Mouse (Mus musculus) natural killer cell, adult 2 months (primary cell): ENCODE results near the gene Zcrb1.

Source experiments
- DNase-seq, 2 experiments: peaks; one replicate each; pipeline ENCODE4 v3.0.0; 2022; ENCODE audit warnings: low spot score in 2 of 2

Zcrb1 gene

DNA sequence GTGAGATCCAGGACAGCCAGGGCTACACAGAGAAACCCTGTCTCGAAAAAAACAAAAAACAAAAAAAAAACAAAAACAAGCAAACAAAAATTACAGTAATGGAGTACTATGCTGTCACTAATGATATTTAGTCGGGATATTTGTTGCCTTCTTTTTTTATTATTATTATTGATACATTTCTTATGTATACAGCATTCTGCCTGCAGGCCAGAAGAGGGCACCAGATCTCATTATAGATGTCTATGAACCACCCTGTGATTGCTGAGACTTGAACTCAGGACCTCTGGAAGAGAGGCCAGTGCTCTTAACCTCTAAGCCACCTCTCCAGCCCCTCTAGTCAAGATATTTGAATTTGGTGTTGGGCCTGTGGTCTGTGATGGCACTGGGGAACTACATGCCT, 26.3 kb downstream of the Zcrb1 start:
- DNase-seq = no peak

- no peak for DNase-seq
Measured at GRCm38 (mm10) chr15:93368558-93368957, 29.6 kb downstream of the Zcrb1 start.

- no peak for DNase-seq
Measured at GRCm38 (mm10) chr15:93365561-93365960, 32.6 kb downstream of the Zcrb1 start.

DNA sequence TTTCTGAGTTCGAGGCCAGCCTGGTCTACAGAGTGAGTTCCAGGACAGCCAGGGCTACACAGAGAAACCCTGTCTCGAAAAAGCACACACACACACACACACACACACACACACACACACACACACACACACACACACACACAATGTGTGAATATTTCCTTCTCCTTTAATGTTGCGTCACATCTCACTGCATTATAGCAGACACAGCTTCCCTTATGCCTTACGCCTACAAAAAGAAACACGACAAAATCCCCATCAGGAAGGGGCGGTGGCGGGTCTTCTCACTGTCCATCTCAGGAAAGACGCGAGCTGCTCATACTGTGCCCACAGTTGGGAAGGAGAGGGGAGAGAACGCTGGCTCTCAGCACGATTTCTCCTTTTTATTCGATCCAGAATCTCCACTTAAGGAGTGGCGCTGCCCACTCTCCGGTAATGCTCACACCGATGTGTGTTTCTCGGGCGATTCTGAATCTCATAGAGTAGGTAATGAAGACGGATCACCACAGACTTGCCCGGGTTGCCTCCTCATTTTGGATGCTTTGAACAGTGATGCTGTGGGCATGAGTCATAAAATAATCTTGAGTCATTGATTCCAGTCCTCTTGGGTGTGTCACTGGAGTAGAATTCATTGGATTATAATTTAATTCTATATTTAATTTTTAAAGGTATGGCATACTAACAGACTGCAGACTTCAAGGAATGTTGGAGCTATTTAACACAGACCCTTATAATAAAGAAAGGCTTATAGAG, 39.6 kb downstream of the Zcrb1 start:
- no peak for DNase-seq

DNA sequence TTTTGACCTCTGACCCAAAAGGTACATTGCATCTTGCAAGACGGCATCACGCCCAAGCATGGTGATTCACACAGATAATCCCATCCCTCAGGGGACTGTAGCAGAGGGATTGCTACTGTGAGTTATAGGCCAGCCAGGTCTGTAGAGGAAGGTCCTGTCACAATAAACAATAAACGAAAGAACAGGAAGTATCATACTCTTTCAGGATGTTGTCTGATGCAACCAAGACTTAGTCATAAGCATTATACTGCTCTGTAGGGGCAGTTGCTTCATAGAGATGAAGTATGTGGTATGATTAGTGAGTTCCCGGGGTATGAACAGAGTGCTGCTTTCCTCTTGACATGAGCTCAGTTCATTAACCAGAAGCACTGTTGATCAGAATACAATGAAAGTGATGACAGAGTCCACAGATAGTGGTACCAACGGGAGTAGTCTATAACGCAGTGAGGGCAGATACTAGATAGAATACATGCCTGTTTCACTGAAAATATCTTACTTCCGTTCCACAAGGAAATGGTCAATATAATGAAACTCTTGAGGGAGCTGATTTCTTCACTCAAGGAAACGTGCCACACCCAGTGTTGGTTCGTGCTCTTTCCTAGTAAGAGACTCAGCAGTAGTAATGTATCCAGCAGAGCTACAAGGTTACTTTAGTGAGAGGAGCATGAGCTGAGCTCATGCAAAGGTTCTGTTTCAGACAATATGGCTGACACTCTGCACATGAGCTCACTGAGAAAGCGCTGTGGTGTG, 57.3 kb downstream of the Zcrb1 start:
- no peak for DNase-seq

- peak; percentile 74 to 82 for DNase-seq
Measured at GRCm38 (mm10) chr15:93336925-93337761, 61.0 kb downstream of the Zcrb1 start, which contains the start of gene Yaf2. Gene Yaf2 (minus strand): TSS chr15:93336935.

GRCm38 (mm10) chr15:93336658-93336924, 61.5 kb downstream of the Zcrb1 start:
- no peak for DNase-seq
